Mouse (Mus musculus) layer of hippocampus, adult 18-20 months (tissue): ENCODE results near the gene Cavin4. TPM values are rescaled to one million over a fixed set of nuclear protein-coding genes. Genes with fewer than 3 reads are reported as not detected.
"Not testable (repeated sequence)": the region's sequence is repeated elsewhere in the genome, so short reads cannot be mapped to it uniquely, and the experiment has no call there.

Experiments
- DNase-seq, 2 experiments: peaks; one replicate each; pipeline ENCODE4 v3.0.0; 2022; ENCODE audit warnings: low spot score in 2 of 2
- total RNA-seq, 2 experiments: library from RNA; stranded (reverse); gene quantifications; 2 replicates each; pipeline ENCODE4 v1.2.3; 2021

The Cavin4 gene
- total RNA-seq, 2 experiments from 2014 or later: 1.5 to 1.7 TPM

DNA sequence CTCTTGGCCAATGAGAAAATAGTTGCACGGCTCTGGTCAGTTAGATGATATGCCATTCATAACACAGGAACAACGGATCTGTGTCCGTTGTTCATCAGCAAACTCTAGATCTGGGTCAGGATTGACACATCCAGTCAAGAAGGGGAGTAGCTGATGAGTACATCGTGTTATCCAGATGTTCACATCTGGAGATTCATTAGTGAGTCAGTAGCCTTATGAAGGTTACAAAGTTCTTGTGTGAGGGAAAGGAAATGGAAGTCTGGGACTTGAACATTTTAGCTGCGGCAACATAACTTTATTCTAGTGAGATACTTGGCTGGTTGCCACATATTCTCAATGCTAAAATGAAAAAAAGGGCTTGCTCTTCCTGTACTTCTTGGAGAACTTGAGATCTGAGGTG lies 9.6 kb downstream of the Cavin4 start:
- no peak for DNase-seq

DNA sequence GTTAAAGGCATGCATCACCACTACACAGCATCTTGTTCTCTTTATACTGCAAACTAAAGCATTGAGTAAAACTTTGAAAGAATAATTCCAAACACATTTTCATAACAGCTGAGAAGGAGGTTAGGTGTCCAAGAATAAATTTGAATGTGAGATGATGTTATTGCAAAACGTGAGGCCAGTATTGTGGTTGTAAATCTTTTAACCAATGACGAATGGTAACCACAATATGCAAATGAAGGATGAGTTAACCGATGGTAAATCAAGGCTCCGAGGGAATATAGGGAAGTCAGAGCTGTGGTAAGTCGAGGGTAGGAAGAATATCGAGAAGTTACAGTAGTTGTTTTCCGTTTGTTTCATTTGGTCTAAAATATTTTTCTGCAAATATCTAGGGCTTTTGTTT lies 11.1 kb downstream of the Cavin4 start:
- DNase-seq: no peak

DNA sequence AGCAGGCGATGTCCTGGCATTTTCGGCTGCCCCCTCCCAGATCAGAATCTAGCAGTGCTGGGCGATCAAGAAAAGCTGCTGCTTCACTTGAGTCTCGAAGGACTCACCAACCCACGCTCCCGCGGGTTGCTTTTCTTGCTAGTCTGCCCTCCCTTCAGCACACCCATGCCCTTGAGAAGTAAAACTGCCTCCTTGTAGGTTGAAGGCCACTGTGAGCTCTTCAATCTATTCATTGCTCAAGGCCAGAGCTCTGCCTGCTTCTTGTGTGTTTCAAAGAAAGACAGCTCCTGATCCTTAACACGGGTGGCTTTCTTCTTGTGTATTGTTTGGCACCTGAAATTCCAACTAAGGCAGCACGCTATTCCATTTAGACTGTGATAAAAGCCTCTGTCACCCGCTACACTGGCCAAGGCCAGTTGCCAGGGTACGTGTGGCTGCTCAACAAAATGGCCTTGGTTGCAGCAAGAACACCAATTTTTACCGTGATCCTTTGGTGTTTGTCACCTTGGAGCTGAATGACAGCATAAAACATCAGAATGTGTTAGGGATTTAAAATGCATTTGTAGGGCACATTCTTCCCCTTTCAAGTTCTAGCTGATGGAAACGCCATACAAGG lies 13.4 kb downstream of the Cavin4 start:
- no peak for DNase-seq

DNA sequence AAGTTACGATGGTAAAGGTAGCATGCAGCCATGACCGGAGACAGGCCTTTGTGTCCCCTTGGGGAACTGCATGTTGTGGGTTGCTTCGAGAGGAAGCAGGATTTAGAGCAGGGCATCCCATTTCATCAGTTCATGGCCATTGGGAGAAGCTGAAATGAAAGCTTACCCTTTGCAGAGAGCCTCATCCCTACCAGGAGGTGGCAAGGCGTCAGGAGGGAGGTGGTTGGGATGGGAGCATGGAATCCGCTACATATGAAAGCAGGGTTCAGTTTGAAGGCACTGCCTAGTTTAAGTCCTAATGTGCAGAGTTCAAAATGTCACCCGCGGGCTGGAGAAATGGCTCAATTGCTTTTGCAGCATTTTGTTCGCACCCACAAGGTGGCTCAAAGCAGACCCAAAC lies 14.0 kb downstream of the Cavin4 start:
- no peak for DNase-seq

DNA sequence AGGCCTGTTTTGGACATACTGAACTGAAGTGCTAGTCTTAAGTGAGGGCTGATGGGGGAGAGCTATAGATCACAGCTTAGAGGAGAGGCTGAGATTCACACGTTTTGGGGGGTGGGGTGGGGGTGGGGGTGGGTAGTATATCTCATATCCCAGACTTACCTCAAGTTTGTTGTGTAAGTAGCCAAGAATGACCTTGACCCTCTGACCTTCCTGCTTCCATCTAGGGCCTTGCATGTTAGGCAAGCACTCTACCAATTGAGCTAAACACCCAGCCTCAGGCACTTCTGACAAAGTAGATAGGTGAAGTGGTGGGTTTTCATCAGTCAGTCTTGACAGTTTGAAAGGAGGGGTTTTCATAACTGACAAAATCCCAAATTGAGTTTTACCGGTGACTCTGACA lies 14.5 kb downstream of the Cavin4 start:
- DNase-seq: no peak

- DNase-seq: no peak
These were observed 15.5 kb downstream of the Cavin4 start for GRCm38 (mm10) chr4:48678793-48679192.

DNA sequence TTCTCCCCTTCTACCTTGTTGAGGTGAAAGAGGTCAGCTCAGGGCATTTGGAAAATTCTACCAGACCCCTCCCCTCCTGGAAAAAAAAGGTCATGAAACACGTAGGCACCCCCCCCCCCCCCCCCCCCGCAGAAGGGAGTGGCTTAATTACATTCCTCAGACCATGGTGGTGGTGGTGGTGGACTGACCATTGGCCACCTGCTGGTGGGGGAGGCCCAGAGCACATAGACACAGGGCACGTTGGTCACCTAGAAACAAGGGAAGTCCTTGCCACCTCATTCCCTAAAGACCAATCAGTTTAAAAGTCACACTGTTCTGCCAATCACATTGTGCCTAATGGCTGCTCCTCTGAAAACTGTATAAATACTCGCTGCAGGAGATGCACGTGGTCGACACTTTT lies 16.4 kb downstream of the Cavin4 start:
- not testable (repeated sequence) for DNase-seq

DNA sequence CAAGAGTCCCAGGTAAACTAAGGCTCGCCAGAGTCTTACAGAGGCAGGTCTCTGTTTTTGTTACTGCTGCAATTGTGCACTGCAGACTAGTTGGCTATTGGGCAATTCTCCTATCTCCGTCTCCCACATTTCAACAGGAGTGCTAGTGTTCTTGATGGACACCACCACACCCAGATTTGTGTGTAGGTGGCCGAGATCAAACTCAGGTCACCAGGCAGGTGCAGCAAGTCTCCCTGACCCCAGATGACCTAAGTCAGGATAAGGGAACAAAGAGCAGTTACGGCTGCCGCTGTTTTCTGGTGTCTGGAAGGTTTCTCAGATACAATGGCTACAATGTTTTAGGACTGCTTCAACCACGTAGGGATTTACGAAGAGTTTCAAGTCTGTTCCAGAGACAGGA lies 16.9 kb downstream of the Cavin4 start:
- DNase-seq: no peak

DNA sequence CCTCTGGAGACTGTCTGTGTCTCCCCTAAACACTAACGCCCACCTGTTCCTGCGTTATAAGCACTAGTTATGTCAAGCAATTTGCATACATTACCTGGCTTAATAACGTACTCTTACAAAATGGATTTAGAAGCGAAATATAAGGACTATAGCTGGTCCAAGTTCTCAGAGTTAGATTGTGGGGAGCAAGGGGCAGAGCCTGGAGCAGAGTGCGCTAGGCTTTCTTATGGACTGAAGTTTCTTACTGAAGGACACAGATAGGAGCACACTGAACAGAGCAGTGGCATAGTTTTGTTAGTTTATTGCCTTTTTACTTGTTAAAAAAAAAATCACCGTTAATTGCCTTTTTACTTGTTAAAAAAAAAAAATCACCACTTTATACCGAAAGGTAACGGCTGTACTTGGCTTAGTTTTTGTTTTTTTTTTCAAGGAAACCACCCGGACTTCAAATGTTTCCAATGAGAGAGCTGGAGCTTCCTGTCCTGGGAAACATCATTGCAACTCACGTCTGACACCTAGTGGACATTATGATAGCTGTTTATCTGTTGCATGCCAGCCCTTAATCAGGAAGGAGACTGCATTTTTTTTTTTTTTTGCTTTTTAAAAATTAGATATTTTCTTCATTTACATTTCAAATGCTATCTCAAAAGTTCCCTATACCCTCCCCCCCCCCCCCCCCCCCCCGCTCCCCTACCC lies 17.5 kb downstream of the Cavin4 start:
- peak in 1 of 2 experiments; percentile 84 for DNase-seq

- DNase-seq: no peak
These were observed 19.8 kb downstream of the Cavin4 start for GRCm38 (mm10) chr4:48683126-48683525.

GRCm38 (mm10) chr4:48683633-48684209 lies 20.4 kb downstream of the Cavin4 start:
- peak; percentile 26 to 60 for DNase-seq

DNA sequence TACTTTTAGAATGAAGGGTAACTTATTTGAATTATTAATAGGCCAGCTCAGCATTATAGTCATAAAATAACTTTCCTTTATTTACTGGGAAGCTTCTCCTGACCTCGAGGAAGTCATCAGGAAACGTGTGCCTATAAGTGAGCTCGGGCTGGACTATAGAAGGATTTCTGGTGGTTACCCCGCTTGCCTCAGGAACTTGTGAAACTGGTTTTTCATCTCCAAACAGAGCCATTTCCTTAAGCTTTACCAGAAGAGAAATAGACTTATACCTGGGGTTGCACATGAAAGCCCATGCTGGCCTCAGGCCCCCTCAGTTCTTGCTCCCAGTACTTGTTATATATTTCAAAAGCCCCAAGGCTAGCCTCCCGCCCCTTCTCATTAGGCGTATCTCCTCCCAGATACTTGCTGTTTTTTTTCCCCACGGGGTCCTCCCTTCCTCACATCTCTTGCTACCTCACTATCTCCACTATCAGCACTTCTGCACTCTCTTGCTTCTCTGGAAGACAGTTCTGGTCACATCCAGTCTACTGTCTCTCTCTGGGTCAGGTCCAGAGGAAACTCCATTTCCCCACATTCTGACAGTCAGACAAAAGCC lies 21.4 kb downstream of the Cavin4 start:
- no peak for DNase-seq

- no peak for DNase-seq
These were observed 24.8 kb downstream of the Cavin4 start for GRCm38 (mm10) chr4:48688148-48688547.

- peak; percentile 46 to 80 for DNase-seq
These were observed 27.3 kb downstream of the Cavin4 start for GRCm38 (mm10) chr4:48690640-48691039.

GRCm38 (mm10) chr4:48691793-48692437 lies 28.6 kb downstream of the Cavin4 start:
- peak; percentile 48 to 77 for DNase-seq

DNA sequence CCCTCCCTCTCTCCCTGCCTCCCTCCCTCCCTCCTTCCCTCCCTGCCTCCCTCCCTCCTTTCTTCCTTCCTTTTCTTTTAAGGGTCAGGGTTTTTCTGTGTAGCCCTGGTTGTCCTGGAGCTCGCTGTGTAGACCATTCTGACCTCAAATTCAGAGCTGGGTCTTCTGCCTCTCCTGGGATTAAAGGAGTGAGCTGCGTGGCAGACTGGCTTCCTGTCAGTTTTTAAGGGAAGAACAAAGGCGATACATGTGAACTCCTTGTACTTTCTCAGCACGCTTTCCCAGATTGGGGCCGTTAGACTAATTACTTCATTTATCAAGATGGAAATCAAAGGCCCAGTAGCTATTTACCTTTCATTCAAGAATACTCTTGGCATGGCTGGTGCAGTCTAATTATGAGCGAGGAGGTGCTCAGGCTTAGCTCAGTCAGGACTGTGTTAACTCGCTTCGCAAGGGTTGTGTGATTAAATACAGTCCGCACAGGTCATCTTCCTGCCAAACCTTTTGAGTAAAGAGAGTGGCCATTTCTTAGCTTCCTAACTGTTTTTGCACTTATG lies 29.5 kb downstream of the Cavin4 start:
- no peak for DNase-seq

GRCm38 (mm10) chr4:48696706-48697105 lies 33.4 kb downstream of the Cavin4 start:
- no peak for DNase-seq

GRCm38 (mm10) chr4:48697302-48697701 lies 34.0 kb downstream of the Cavin4 start:
- DNase-seq: no peak

DNA sequence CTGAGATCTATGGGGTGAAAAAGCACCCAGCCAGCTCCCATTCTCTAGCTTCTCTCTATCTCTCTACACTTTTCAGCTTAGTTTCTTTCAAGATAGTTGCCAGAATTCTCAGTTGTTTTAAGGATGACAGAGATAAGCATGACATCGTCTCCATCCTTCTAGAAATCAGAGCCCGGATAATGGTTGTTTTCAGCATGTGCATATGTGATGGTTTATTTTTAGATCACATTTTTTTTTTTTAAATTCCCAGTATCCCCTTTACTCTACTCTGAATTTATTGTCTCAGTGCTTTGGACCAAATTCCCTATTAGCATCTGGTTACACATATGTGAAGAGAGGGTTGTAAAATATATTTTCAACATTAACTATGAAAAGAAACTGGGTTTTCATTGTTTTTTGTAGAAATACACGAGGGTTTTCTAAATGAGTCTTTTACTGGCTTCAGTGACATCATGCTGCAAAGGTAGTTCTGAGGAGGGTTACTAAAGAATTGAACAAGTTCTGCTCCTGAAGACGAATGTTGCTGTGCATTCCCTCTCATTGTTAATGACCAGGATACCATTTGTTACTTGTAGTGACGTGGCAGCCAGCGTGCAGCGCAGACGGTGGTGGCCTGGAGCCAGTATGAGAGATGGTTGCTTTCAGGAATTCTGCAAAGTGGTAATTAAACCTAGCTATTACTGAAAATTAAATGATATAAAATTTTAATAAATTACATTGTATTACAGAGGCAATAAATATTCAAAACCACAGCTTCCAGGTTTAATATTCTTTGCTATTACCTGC lies 52.7 kb downstream of the Cavin4 start:
- peak in 1 of 2 experiments; percentile 53 for DNase-seq

- no peak for DNase-seq
These were observed 53.5 kb downstream of the Cavin4 start for GRCm38 (mm10) chr4:48716817-48717216.
